Mouse (Mus musculus) liver, adult 2 months (tissue): Measurements from ENCODE around the gene Catsperg1.

Experiments
- CTCF ChIP-seq: fragments of 200-500 bp; IDR thresholded peaks from 2 replicates; pipeline ENCODE4 v1.5.1; 2011; ENCODE audit warnings: low read depth, low read length, control low read depth
- POLR2A ChIP-seq: fragments of 200-500 bp; IDR thresholded peaks from 2 replicates; pipeline ENCODE4 v1.6.1; 2011; ENCODE audit warnings: low read length, control low read depth; ENCODE audit not compliant: insufficient read depth; ENCODE audit errors: extremely low read depth

DNA sequence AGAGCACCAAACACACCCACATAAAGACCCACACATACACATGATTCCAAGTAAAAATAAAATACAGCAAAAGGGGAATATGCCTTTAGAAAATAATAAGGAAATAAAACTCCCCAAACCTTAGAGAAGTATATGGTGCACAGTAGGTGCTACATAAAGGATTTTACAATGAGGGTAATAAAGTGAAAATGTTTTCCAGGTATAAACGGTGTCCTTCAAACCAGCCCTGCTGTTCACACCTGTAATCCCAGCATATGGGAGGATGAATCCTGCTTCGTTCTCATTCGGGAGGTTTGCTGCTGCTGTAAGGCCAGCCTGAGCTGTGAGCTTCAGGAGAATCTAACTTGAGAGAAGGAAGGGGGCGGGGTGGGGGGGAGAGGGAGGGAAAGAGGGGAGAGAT is 79.6 kb downstream of the Catsperg1 start:
- TF ChIP-seq CTCF (no peak), POLR2A (no peak)
